Mouse (Mus musculus) liver, embryonic 14.5 days (tissue): ENCODE results near the gene Krt10. TPM values are rescaled to one million over a fixed set of nuclear protein-coding genes. Genes with fewer than 3 reads are reported as not detected.

Experiments used
- ATAC-seq: fragments of 200-750 bp; cut with Nextera tagmentation; 2 replicates; pipeline ENCODE4 v1.8.0; 2017; ENCODE audit warnings: moderate number of reproducible peaks, mild to moderate bottlenecking, moderate library complexity; ENCODE audit not compliant: insufficient read depth
- DNase-seq, 3 experiments: peaks; one replicate each; pipeline ENCODE4 v3.0.0-alpha.2; 2012 to 2013; ENCODE audit warnings: low read depth in 3 of 3, low spot score in 3 of 3
- H3K27ac ChIP-seq: fragments of 300-500 bp; sonication (generic); 2 replicates; pipeline ENCODE4 v1.5.1; 2014; ENCODE audit warnings: moderate library complexity, mild to moderate bottlenecking, control low read depth, inconsistent platforms
- H3K27me3 ChIP-seq: fragments of 300-500 bp; sonication (generic); 2 replicates; pipeline ENCODE4 v1.6.1; 2014; ENCODE audit warnings: mild to moderate bottlenecking, low read length, moderate library complexity; ENCODE audit not compliant: control insufficient read depth, insufficient read depth
- H3K36me3 ChIP-seq: fragments of 300-500 bp; sonication (generic); replicated peaks from 2 replicates; pipeline ENCODE4 v1.6.1; 2014; ENCODE audit warnings: low read depth; ENCODE audit not compliant: control insufficient read depth, insufficient read depth
- H3K4me1 ChIP-seq, 2 experiments: fragments of 200-500 bp in 1 of 2; fragments of 300-500 bp in 1 of 2; sonication (generic) in 1 of 2; replicated peaks; 2 replicates each; pipeline ENCODE4 v1.6.1; 2012 to 2014; ENCODE audit warnings: antibody characterized with exemption in 1 of 2, inconsistent platforms in 1 of 2, low read length in 1 of 2; ENCODE audit not compliant: control insufficient read depth in 2 of 2, insufficient read depth in 2 of 2
- H3K4me2 ChIP-seq: fragments of 300-500 bp; sonication (generic); 2 replicates; pipeline ENCODE4 v1.6.1; 2014; ENCODE audit warnings: low read depth, mild to moderate bottlenecking, control low read depth, moderate library complexity
- H3K4me3 ChIP-seq, 2 experiments: fragments of 200-500 bp in 1 of 2; fragments of 300-500 bp in 1 of 2; sonication (generic) in 1 of 2; 2 replicates each; pipeline ENCODE4 v1.5.1; 2012 to 2014; ENCODE audit warnings: low read depth in 2 of 2, low read length in 2 of 2, mild to moderate bottlenecking in 2 of 2, control low read depth in 1 of 2, inconsistent platforms in 1 of 2, moderate library complexity in 1 of 2; ENCODE audit not compliant: insufficient read depth in 1 of 2
- H3K9ac ChIP-seq: fragments of 300-500 bp; sonication (generic); replicated peaks from 2 replicates; pipeline ENCODE4 v1.6.1; 2014; ENCODE audit warnings: mild to moderate bottlenecking, control low read depth, moderate library complexity
- H3K9me3 ChIP-seq: fragments of 300-500 bp; sonication (generic); 2 replicates; pipeline ENCODE4 v1.6.1; 2016; ENCODE audit warnings: low read length, mixed read lengths; ENCODE audit not compliant: control insufficient read depth
- CTCF ChIP-seq: IDR thresholded peaks from 2 replicates; pipeline ENCODE4 v1.5.1; 2016; ENCODE audit warnings: antibody characterized with exemption, low read depth, control low read depth
- EP300 ChIP-seq: IDR thresholded peaks from 2 replicates; pipeline ENCODE4 v1.6.1; 2016; ENCODE audit warnings: antibody characterized with exemption, low read depth
- WGBS: fragments of 180-500 bp; shearing (Covaris S2); extraction: QIAGEN DNeasy Blood & Tissue Kit; methylation state at CpG from one replicate; pipeline ENCODE4 v1.1.7; 2014; ENCODE audit not compliant: insufficient replicate concordance; 5-methylcytosine and 5-hydroxymethylcytosine counted together
- polyA plus RNA-seq, 2 experiments: library from polyadenylated mRNA; depleted of rRNA in 1 of 2; stranded (reverse) in 1 of 2; unstranded in 1 of 2; fragments of >200 nt; fragmentation: Nextera tagmentation in 1 of 2; extraction: Ambion mirVana in 1 of 2; gene quantifications; 2 replicates each; pipeline versions ENCODE4 v1.2.1 to v1.2.3; 2012 to 2014

Krt10 gene
- polyA plus RNA-seq, 2 experiments = 1.6 to 3.2 TPM

- TF ChIP-seq CTCF (no peak), EP300 (no peak)
- no peak for ATAC-seq
- Histone ChIP-seq H3K4me2 (no peak within 1 kb of the TSS), H3K27ac (no peak within 1 kb of the TSS), H3K4me3 (no peak within 1 kb of the TSS), H3K9ac (no peak within 1 kb of the TSS), H3K4me1 (no peaks in the 10 kb centered on the region), H3K9me3 (no peaks in the 10 kb centered on the region), H3K27me3 (no peaks in the 10 kb centered on the region), H3K36me3 (no peaks in the 10 kb centered on the region)
- DNase-seq = no peak
- 80% methylated on average over 11 of the region's 11 CpGs for WGBS
These were observed 51.3 kb downstream of the Krt10 start, which contains the start of gene Krt26 for GRCm38 (mm10) chr11:99337866-99338265. Gene Krt26, minus strand, starts transcription at chr11:99337966.

Other genes with a start within 250 kb of the Krt10 start
- gene Ccr7, start 234.3 kb downstream of the Krt10 start, polyA plus RNA-seq (2012; rRNA removed) = 0.11 TPM in 2 replicates
- gene Ccr7, start 234.3 kb downstream of the Krt10 start, polyA plus RNA-seq (2014; fragmentation: Nextera tagmentation; extraction: Ambion mirVana) = 0.15 and 0.29 TPM in 2 replicates
- gene Smarce1, start 158.3 kb downstream of the Krt10 start, polyA plus RNA-seq (2012; rRNA removed) = 21.3 and 60.1 TPM in 2 replicates
- 53.5 and 58.8 TPM in 2 replicates for gene Smarce1, start 158.3 kb downstream of the Krt10 start, polyA plus RNA-seq (2014; fragmentation: Nextera tagmentation; extraction: Ambion mirVana)
- gene Krt222, start 145.3 kb downstream of the Krt10 start, polyA plus RNA-seq (2012; rRNA removed) = 0.01 and 0.04 TPM in 2 replicates
- 0.13 and 0.34 TPM in 2 replicates for gene Krt222, start 145.3 kb downstream of the Krt10 start, polyA plus RNA-seq (2014; fragmentation: Nextera tagmentation; extraction: Ambion mirVana)
- gene Krt24, start 104.1 kb downstream of the Krt10 start, polyA plus RNA-seq (2012; rRNA removed) = not detected in 2 replicates
- not detected in 2 replicates for gene Krt24, start 104.1 kb downstream of the Krt10 start, polyA plus RNA-seq (2014; fragmentation: Nextera tagmentation; extraction: Ambion mirVana)
- not detected in 2 replicates for gene Krt25, start 66.4 kb downstream of the Krt10 start, polyA plus RNA-seq (2012; rRNA removed)
- not detected in 2 replicates for gene Krt25, start 66.4 kb downstream of the Krt10 start, polyA plus RNA-seq (2014; fragmentation: Nextera tagmentation; extraction: Ambion mirVana)
- gene Krt26, start 51.4 kb downstream of the Krt10 start, polyA plus RNA-seq (2012; rRNA removed) = not detected in 2 replicates
- not detected in 2 replicates for gene Krt26, start 51.4 kb downstream of the Krt10 start, polyA plus RNA-seq (2014; fragmentation: Nextera tagmentation; extraction: Ambion mirVana)
- gene Krt27, start 38.3 kb downstream of the Krt10 start, polyA plus RNA-seq (2012; rRNA removed) = not detected in 2 replicates
- gene Krt27, start 38.3 kb downstream of the Krt10 start, polyA plus RNA-seq (2014; fragmentation: Nextera tagmentation; extraction: Ambion mirVana) = not detected in 2 replicates
- 0.02 TPM in 1 of 2 replicates, not detected in the other for gene Krt28, start 14.5 kb downstream of the Krt10 start, polyA plus RNA-seq (2012; rRNA removed)
- gene Krt28, start 14.5 kb downstream of the Krt10 start, polyA plus RNA-seq (2014; fragmentation: Nextera tagmentation; extraction: Ambion mirVana) = not detected in 2 replicates
- not detected in 2 replicates for gene Krt12, start 32.9 kb upstream of the Krt10 start, polyA plus RNA-seq (2012; rRNA removed)
- not detected in 2 replicates for gene Krt12, start 32.9 kb upstream of the Krt10 start, polyA plus RNA-seq (2014; fragmentation: Nextera tagmentation; extraction: Ambion mirVana)
- 8.5 and 15.2 TPM in 2 replicates for gene Krt20, start 48.8 kb upstream of the Krt10 start, polyA plus RNA-seq (2012; rRNA removed)
- 20.0 and 21.6 TPM in 2 replicates for gene Krt20, start 48.8 kb upstream of the Krt10 start, polyA plus RNA-seq (2014; fragmentation: Nextera tagmentation; extraction: Ambion mirVana)
- gene Krt23, start 103.8 kb upstream of the Krt10 start, polyA plus RNA-seq (2012; rRNA removed) = 0.24 and 0.32 TPM in 2 replicates
- 0.24 and 1.00 TPM in 2 replicates for gene Krt23, start 103.8 kb upstream of the Krt10 start, polyA plus RNA-seq (2014; fragmentation: Nextera tagmentation; extraction: Ambion mirVana)
- gene Krt39, start 132.0 kb upstream of the Krt10 start, polyA plus RNA-seq (2012; rRNA removed) = not detected in 2 replicates
- gene Krt39, start 132.0 kb upstream of the Krt10 start, polyA plus RNA-seq (2014; fragmentation: Nextera tagmentation; extraction: Ambion mirVana) = not detected in 2 replicates
- gene Krt40, start 153.8 kb upstream of the Krt10 start, polyA plus RNA-seq (2012; rRNA removed) = not detected in 2 replicates
- not detected in 2 replicates for gene Krt40, start 153.8 kb upstream of the Krt10 start, polyA plus RNA-seq (2014; fragmentation: Nextera tagmentation; extraction: Ambion mirVana)
- gene Krtap3-3, start 161.5 kb upstream of the Krt10 start, polyA plus RNA-seq (2012; rRNA removed) = not detected in 2 replicates
- gene Krtap3-3, start 161.5 kb upstream of the Krt10 start, polyA plus RNA-seq (2014; fragmentation: Nextera tagmentation; extraction: Ambion mirVana) = not detected in 2 replicates
- gene Krtap3-2, start 167.5 kb upstream of the Krt10 start, polyA plus RNA-seq (2012; rRNA removed) = not detected in 2 replicates
- not detected in 2 replicates for gene Krtap3-2, start 167.5 kb upstream of the Krt10 start, polyA plus RNA-seq (2014; fragmentation: Nextera tagmentation; extraction: Ambion mirVana)
- gene Gm11939, start 170.1 kb upstream of the Krt10 start, polyA plus RNA-seq (2012; rRNA removed) = not detected in 2 replicates
- not detected in 2 replicates for gene Gm11939, start 170.1 kb upstream of the Krt10 start, polyA plus RNA-seq (2014; fragmentation: Nextera tagmentation; extraction: Ambion mirVana)
- gene Krtap3-1, start 177.3 kb upstream of the Krt10 start, polyA plus RNA-seq (2012; rRNA removed) = not detected in 2 replicates
- not detected in 2 replicates for gene Krtap3-1, start 177.3 kb upstream of the Krt10 start, polyA plus RNA-seq (2014; fragmentation: Nextera tagmentation; extraction: Ambion mirVana)
- gene Krtap1-5, start 191.7 kb upstream of the Krt10 start, polyA plus RNA-seq (2012; rRNA removed) = not detected in 2 replicates
- gene Krtap1-5, start 191.7 kb upstream of the Krt10 start, polyA plus RNA-seq (2014; fragmentation: Nextera tagmentation; extraction: Ambion mirVana) = not detected in 2 replicates
- gene Krtap1-4, start 194.3 kb upstream of the Krt10 start, polyA plus RNA-seq (2012; rRNA removed) = not detected in 2 replicates
- gene Krtap1-4, start 194.3 kb upstream of the Krt10 start, polyA plus RNA-seq (2014; fragmentation: Nextera tagmentation; extraction: Ambion mirVana) = not detected in 2 replicates
- gene Krtap1-3, start 202.0 kb upstream of the Krt10 start, polyA plus RNA-seq (2012; rRNA removed) = not detected in 2 replicates
- gene Krtap1-3, start 202.0 kb upstream of the Krt10 start, polyA plus RNA-seq (2014; fragmentation: Nextera tagmentation; extraction: Ambion mirVana) = not detected in 2 replicates
- not detected in 2 replicates for gene Krtap9-3, start 208.7 kb upstream of the Krt10 start, polyA plus RNA-seq (2012; rRNA removed)
- not detected in 2 replicates for gene Krtap9-3, start 208.7 kb upstream of the Krt10 start, polyA plus RNA-seq (2014; fragmentation: Nextera tagmentation; extraction: Ambion mirVana)
- gene Gm11938, start 213.9 kb upstream of the Krt10 start, polyA plus RNA-seq (2012; rRNA removed) = not detected in 2 replicates
- not detected in 2 replicates for gene Gm11938, start 213.9 kb upstream of the Krt10 start, polyA plus RNA-seq (2014; fragmentation: Nextera tagmentation; extraction: Ambion mirVana)
- gene Gm11937, start 220.8 kb upstream of the Krt10 start, polyA plus RNA-seq (2012; rRNA removed) = not detected in 2 replicates
- not detected in 2 replicates for gene Gm11937, start 220.8 kb upstream of the Krt10 start, polyA plus RNA-seq (2014; fragmentation: Nextera tagmentation; extraction: Ambion mirVana)
- gene Krtap2-4, start 225.5 kb upstream of the Krt10 start, polyA plus RNA-seq (2012; rRNA removed) = not detected in 2 replicates
- gene Krtap2-4, start 225.5 kb upstream of the Krt10 start, polyA plus RNA-seq (2014; fragmentation: Nextera tagmentation; extraction: Ambion mirVana) = not detected in 2 replicates
- gene Gm11562, start 231.1 kb upstream of the Krt10 start, polyA plus RNA-seq (2012; rRNA removed) = not detected in 2 replicates
- gene Gm11562, start 231.1 kb upstream of the Krt10 start, polyA plus RNA-seq (2014; fragmentation: Nextera tagmentation; extraction: Ambion mirVana) = not detected in 2 replicates
- gene Krtap4-1, start 238.9 kb upstream of the Krt10 start, polyA plus RNA-seq (2012; rRNA removed) = not detected in 2 replicates
- gene Krtap4-1, start 238.9 kb upstream of the Krt10 start, polyA plus RNA-seq (2014; fragmentation: Nextera tagmentation; extraction: Ambion mirVana) = not detected in 2 replicates
- gene Krtap4-2, start 245.7 kb upstream of the Krt10 start, polyA plus RNA-seq (2012; rRNA removed) = not detected in 2 replicates
- gene Krtap4-2, start 245.7 kb upstream of the Krt10 start, polyA plus RNA-seq (2014; fragmentation: Nextera tagmentation; extraction: Ambion mirVana) = not detected in 2 replicates